Mouse (Mus musculus): ENCODE results near the gene Rhd.
"Not testable (repeated sequence)": the region's sequence is repeated elsewhere in the genome, so short reads cannot be mapped to it uniquely, and the experiment has no call there.

Gene Rhd

DNA sequence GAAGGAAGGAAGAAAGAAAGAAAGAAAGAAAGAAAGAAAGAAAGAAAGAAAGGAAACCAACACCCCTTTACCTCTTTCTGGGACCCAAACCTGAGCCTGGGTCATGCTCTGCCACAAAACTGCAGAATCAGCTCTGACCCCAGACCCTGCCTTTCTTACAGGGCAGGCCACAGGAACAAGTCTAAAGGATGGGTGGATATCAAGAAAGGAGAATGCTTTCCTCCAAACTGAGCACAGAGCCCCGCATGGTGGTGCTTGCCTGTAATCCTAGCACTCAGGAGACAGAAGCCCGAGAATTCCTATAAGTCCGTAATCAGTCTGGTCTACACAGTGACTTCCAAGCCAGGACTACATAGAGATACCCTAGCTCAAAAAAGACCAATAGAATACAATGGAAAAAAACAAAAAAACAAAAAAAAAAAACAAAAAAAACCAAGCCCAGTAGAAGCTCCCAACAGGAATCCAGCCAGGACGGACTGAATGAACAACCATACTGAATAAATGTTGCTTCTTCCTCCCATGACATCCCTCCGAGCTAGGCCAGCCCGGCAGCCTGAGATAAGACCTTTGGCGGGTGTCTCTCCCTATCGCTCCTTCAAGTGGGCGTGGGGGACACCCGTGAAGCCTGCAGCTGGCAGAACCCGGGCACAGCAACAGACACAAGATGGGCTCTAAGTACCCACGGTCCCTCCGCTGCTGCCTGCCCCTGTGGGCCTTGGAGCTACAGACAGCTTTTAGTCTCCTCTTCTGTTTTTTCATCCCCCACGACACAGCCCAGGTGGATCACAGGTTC lies at the start of gene Rhd:
TSS of gene Rhd (plus strand) at position 600 of the 793 bp plus-strand sequence.
- DNase-seq, result no peak

DNA sequence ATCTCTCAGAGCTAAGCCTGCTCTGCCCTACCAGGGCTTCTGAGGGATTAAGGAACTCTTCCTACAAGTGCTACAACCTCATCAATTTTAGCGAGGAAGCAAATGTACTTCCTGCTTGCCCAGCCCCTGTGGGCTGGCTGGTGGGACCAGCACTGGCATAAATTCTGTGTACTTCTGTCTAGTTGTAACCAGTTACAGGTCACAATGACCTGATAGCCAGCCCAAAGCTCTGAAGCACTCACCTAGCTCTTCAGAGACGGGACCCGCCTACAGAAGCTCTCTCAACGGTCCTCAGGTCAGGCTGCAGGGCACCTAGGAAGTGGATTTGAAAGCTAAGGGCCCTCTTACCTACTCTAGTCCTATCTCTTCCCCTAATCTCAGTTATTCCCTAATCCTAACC lies 46.6 kb upstream of the Rhd start:
- DNase-seq, result no peak

GRCm38 (mm10) chr4:134821061-134821460 lies 43.3 kb upstream of the Rhd start:
- DNase-seq, result no peak

GRCm38 (mm10) chr4:134823560-134823959 lies 40.8 kb upstream of the Rhd start:
- no peak for DNase-seq

DNA sequence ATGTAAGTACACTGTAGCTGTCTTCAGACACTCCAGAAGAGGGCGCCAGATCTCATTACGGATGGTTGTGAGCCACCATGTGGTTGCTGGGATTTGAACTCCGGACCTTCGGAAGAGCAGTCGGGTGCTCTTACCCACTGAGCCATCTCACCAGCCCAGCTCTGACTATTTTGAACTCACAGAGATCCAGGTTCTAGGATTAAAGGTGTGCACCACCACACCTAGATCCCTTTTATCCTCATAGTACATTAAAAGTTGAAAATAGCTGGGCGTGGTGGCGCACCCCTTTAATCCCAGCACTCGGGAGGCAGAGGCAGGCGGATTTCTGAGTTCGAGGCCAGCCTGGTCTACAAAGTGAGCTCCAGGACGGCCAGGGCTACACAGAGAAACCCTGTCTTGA lies 38.5 kb upstream of the Rhd start:
- DNase-seq, result not testable (repeated sequence)

DNA sequence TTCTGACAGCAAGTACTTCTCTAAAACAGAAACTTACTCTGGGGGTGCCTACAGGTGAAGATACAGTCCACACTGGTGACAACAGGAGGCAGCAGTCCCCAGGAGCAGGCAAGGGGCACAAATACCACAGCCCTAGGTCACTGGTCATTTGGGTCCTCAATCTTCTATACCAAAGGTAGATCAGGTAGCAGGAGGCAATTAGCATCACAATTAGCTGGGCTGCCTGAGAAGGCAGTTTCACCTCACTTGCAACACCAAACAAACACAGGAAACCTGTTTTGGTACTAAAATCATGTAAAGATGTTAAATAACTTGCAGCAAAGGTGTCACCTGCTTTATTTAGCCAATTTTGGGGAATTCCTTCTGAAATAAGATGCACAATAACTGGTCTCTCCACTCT lies 38.0 kb upstream of the Rhd start:
- DNase-seq, result no peak

GRCm38 (mm10) chr4:134827806-134828205 lies 36.5 kb upstream of the Rhd start:
- DNase-seq, result no peak

GRCm38 (mm10) chr4:134831934-134832333 lies 32.4 kb upstream of the Rhd start:
- DNase-seq, result no peak

DNA sequence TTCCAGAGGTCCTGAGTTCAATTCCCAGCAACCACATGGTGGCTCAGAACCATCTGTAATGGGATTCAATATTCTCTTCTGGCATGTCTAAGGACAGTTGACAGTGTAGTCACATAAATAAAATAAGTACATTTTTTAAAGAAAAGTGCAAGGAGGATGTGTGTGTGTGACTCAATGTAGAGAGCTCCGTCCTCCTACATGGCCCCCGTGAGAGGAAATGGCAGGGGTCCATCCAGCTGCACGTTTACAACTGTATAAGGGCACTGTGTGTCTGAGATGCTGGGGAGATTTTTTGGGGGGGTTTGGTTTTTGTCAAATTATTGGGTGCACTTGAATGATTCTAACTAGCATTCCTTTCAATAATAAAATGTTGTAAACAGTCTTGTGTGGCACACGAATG lies 28.9 kb upstream of the Rhd start:
- no peak for DNase-seq

DNA sequence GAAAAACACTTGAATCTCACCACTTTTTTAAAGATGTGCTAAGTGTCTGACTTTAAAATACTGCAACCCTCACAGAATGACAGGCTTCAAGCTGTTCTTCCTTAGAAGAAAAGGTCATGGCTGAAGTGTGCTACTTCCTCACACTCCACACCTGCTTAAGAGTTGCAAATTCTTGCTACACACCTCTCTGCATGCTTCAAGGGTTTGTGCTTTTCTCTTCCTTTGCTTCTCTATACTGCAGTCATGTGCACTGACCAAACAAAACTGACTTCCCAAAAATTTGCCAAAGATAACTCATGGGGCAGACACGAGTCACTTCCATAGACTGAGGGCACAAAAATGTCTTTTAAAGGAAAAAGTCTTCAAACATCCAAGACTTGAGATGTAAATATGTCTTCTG lies 26.1 kb upstream of the Rhd start:
- no peak for DNase-seq

GRCm38 (mm10) chr4:134838706-134839105 lies 25.6 kb upstream of the Rhd start:
- DNase-seq, result not testable (repeated sequence)

DNA sequence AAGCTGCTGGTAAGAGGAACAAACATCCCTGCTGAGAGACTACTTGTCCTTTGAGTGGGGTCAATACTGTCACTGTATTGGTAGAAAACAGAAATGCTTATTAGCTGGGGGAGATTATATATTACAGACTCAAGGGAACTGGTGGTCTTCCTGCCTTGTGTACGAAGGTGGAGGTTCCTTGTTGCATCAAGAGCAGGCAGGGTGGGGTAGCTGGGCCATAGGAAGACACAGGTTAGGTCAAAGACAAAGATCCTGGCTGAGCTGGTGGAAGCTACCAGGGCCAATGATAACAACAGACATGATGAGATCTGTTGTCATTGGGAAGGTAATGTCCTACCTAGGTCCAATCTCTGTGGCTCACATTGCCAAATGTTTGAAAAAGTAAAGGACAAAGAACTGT lies 24.1 kb upstream of the Rhd start:
- no peak for DNase-seq

GRCm38 (mm10) chr4:134843566-134843965 lies 20.8 kb upstream of the Rhd start:
- peak; percentile 43 for DNase-seq

- no peak for DNase-seq
Observed at GRCm38 (mm10) chr4:134847587-134847986, 16.7 kb upstream of the Rhd start.

- DNase-seq, result no peak
Observed at GRCm38 (mm10) chr4:134850551-134850950, 13.8 kb upstream of the Rhd start.

DNA sequence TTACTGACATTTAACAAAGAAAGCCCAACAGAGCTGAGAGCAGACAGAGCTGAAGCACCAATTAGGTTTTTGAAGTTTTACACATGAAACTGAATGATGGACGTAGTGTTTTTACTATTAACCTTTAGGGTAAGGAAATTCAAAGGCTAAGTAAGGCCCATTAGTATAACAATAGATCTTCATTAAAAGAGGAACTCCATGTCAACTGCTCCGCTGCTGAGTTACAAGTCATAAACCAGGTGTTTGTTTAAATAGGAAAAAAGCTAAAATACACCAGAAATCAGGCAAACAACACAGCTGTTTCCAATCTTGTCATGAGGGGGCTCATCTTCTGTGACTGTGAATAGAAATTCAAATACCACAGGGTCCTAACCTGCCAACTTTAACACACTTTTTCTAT lies 13.1 kb upstream of the Rhd start:
- no peak for DNase-seq

DNA sequence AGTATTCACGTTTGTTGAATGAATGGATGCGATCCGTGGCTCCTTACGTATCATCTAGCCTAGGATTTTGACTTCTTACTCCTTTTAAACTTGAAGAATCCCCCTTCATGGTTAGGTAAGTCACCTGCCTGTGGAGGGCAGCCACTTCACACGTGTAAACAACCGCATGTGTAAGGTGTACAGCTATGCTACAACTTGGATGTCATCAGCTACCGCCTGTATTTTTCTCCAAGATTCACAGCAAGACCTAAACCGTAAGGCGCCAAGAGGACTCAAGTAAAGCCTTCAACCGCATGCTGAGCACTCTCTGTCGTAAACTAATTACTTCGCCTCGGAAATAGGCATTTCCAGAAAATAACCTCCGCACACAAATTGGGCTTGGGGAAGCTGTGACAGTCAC lies 12.5 kb upstream of the Rhd start:
- no peak for DNase-seq

DNA sequence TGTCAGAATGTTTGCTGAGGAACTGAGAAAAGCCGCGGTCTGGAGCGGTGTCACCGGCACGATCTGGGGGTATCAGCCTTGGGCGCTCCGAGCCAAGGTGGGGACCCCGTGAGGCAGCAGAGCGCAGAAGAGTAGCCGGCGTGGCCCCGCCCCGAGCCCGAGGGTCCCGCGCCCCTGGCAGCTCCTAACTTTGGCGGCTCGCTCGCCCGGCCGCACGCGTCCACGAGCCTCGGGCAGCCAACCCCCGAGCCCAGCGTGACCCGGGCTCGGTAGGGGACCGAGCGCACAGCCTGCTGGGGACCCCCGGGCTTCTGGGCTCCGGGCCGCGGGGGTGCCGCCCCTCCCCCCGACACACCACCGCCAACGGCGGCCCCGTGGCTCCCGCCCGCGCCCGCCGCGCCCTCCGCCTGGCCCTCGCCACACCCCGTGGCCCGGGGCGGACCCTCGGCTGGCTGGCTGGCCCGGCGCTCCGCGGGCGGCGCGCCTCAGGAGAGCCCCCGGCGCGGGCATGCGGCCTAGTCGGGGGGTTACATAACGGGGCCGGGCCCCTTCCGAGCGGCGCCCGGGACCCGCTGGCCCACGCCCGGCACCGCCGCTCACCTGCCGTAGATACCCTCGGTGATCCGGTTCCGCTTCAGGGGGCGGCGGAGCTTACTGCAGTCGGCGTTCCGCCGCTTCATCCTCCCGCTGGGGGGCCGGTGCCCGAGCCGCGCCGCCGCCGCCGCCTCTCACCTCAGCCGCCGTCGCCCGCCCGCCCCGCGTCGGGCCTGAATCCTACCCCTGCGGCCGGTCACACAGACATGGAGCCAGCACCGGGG lies 11.7 kb upstream of the Rhd start:
- DNase-seq, result peak; percentile 69

GRCm38 (mm10) chr4:134853259-134853636 lies 11.1 kb upstream of the Rhd start, which contains the start of gene Maco1:
TSS of gene Maco1 (minus strand) at chr4:134853345.
- peak; percentile 99 for DNase-seq

DNA sequence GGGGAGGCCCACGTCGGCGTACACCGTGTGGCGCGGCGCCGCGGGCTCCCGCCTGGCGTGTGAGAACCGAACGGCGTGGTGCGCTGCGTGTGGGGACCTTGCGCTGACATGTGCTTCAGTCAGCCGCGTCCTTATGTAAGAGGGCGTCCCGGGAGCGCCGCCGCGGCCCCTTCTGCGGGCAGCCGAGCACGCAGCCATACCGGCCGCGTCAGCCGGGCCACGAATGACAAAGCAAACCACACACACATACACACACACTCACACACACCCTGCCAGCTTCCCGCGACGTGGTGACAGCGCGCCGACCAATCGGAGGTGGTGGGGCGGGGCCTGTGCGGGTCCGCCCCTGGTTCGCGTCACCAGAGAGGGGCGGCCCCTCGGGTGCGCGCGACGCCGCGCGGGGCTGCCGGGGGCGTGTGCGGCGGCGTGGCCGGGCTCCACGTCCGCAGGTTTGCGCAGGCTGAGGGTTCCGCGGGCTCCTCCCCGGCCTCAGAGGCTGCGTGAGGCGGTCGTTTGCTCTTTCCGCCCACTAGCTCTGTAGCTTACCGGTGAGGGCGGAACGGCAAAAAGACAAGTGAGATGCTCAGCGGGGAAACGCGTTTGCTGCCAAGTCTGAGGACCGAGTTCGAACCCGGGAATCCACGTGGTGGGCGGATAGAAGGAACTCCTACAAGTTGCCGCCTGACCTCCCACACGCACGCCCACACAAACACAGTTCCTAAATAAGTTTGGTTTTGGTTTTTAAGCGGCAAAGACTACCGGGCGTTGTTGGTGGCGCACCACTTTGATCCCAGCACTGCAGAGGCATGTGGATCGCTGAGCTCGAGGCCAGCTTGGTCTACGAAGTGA lies 10.5 kb upstream of the Rhd start:
- peak; percentile 96 for DNase-seq

- no peak for DNase-seq
Observed at GRCm38 (mm10) chr4:134855371-134855770, 9.0 kb upstream of the Rhd start.

DNA sequence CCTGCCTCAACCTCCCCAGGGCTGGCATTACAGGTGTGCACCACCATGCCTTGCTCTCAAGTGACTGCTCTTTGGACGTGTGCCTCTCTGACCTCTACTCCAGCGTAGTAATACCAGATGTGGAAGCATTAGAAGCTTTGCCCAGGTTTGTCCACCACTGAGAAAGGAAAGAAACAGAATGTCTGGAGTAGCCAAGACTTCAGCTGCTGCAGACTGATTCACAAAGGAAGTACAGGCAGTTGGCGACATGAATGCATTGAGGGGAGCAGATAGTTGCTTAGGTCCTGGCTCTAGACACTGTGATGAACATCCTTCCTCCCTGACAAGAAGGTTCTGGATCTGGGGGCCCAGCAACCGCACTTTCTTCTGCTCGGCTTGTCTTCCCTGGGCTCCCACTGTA lies 8.3 kb upstream of the Rhd start:
- no peak for DNase-seq

DNA sequence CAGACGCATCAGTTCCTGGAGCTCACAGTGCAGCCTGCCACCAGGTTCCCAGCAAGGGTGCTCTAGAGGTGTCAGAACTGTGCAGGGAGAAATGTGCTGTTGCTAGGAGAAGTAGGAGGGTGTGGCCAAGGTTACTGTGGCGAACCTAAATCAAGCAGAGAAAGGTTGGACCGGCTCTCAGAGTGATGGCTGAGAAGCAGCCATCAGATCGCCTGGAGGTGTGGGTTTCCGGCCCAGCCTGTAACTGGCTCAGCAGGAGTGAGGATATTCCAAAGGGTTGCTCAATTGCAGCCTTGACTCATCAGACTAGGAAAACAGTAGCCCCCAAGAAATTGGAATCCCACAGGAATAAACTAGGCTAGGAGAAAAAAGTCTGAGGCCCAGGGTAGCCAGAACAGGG lies 7.8 kb upstream of the Rhd start:
- no peak for DNase-seq

Measured in kidney, postnatal 10 days (tissue).